Comparison of ENCODE assay signal across 7 mouse cellular contexts in genomic region chr15:103135431-103135947, GRCm38 (mm10). TPM values are rescaled to one million over a fixed set of nuclear protein-coding genes. Genes with fewer than 3 reads are reported as not detected.
DNase-seq lines count a peak whose midpoint lies in the region; ATAC-seq and TF ChIP-seq lines count a peak whose summit lies in the region.

No protein-coding gene starts in this region.

- no peak overlapping the region for H3K9ac ChIP-seq in liver, embryonic 11.5 days (ENCODE audit: low read depth, low read length)

- WGBS in liver, embryonic 11.5 days, result 34% methylated on average over 13 of the region's 13 CpGs

- no peak for TF ChIP-seq POLR2A in brain, embryonic 14.5 days (IDR thresholded peaks at IDR 0.05; ENCODE audit: borderline replicate concordance, extremely low read depth, insufficient read depth, insufficient read length, poor library complexity, severe bottlenecking)

- no peaks in the 10 kb centered on the region for H3K36me3 ChIP-seq in liver, embryonic 11.5 days (ENCODE audit: control insufficient read depth, insufficient read depth, low read length)

- H3K4me1 ChIP-seq in liver, embryonic 11.5 days (replicated peaks; ENCODE audit: control insufficient read depth, insufficient read depth, low read length), result no peaks in the 10 kb centered on the region

- DNase-seq in brain, embryonic 14.5 days (ENCODE audit: low read depth), result peak; percentile 66
- DNase-seq in frontal cortex, postnatal 14 days (ENCODE audit: low spot score in 2 of 2), result peak; percentile 30 to 44
- peak; percentile 44 for DNase-seq in kidney, adult 9 months
- peak; percentile 72 for DNase-seq in mesoderm, embryonic 11.5 days (ENCODE audit: low read depth, low spot score)
- DNase-seq in liver, embryonic 11.5 days (ENCODE audit: low spot score), result no peak
- no peak for DNase-seq in spleen, adult 18-20 months
- DNase-seq in T-cell, adult 2 months (ENCODE audit: low spot score), result no peak

- H3K27ac ChIP-seq in liver, embryonic 11.5 days (ENCODE audit: low read depth, low read length), result no peak overlapping the region

- H3K9me3 ChIP-seq in liver, embryonic 11.5 days (ENCODE audit: control insufficient read depth, low read length), result no peaks in the 10 kb centered on the region

- no peak overlapping the region for H3K4me2 ChIP-seq in liver, embryonic 11.5 days

- TF ChIP-seq CTCF in brain, embryonic 14.5 days (IDR thresholded peaks at IDR 0.05; ENCODE audit: borderline replicate concordance, extremely low read depth, insufficient read depth, insufficient read length), result no peak

- no peak overlapping the region for H3K4me3 ChIP-seq in liver, embryonic 11.5 days (ENCODE audit: low read depth, low read length)

- no peak for ATAC-seq in liver, embryonic 11.5 days (replicated peaks; ENCODE audit: low FRiP score)

- H3K27me3 ChIP-seq in liver, embryonic 11.5 days (replicated peaks; ENCODE audit: control insufficient read depth, insufficient read depth, low read length), result peaks cover 63% of the 10 kb centered on the region

RNA-seq across cellular contexts. Expression of gene Smug1, which starts 31.4 kb away (rescaled TPM):
- 30.5 and 31.6 TPM in 2 replicates for polyA plus RNA-seq in brain, embryonic 14.5 days (2012; rRNA removed)
- 12.8 and 13.3 TPM in 2 replicates for polyA plus RNA-seq in liver, embryonic 11.5 days (2014; fragmentation: Nextera tagmentation; extraction: Ambion mirVana)

Comparison
In these comparisons a context has a peak if more than half of its experiments do, and no peak if none do; other contexts are left out.
1. DNase-seq: peak in brain, embryonic 14.5 days (single experiment), frontal cortex, postnatal 14 days (2 of 2), kidney, adult 9 months (single experiment) and mesoderm, embryonic 11.5 days (single experiment); none in liver, embryonic 11.5 days (single experiment), spleen, adult 18-20 months (0 of 2) and T-cell, adult 2 months (single experiment).